Mouse (Mus musculus): Measurements from ENCODE around the gene Cap2. TPM values are rescaled to one million over a fixed set of nuclear protein-coding genes. Genes with fewer than 3 reads are reported as not detected.

Gene Cap2
- polyA plus RNA-seq, 1 experiment from 2014 or later: 3.5 TPM

DNA sequence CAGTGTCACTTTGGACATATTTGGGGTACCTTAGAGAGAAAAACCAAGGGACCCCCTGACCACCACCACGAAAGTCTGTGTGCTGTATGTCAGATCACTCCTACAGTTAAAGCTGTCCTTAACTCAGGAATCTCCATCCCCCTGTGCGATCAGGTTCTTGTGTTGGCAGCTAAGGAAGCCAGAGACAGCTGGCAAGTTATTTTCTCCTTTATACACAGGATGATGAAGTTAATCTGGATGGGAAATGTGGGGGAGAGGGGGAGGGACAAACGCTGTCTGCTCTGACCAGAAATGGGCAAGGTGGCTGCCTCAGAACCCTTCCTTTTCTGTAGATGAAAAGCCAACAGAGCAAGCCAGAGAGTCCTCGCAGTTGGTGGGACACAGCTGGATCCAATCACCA lies 11.0 kb upstream of the Cap2 start:
- Histone ChIP-seq H3K36me3 (ENCODE audit: control insufficient read depth, insufficient read depth, low read length) (no peaks in the 10 kb centered on the region), H3K4me3 (ENCODE audit: low read depth, low read length) (no peak overlapping the region), H3K4me1 (replicated peaks; ENCODE audit: control insufficient read depth, insufficient read depth, low read length) (no peaks in the 10 kb centered on the region), H3K4me2 (no peak overlapping the region), H3K9me3 (ENCODE audit: control insufficient read depth, low read length) (no peaks in the 10 kb centered on the region), H3K27ac (ENCODE audit: low read depth, low read length) (no peak overlapping the region), H3K9ac (ENCODE audit: low read depth, low read length) (no peak overlapping the region), H3K27me3 (replicated peaks; ENCODE audit: control insufficient read depth, insufficient read depth, low read length) (no peaks in the 10 kb centered on the region)
- WGBS: 57% methylated on average over 4 of the region's 4 CpGs
- DNase-seq (ENCODE audit: low spot score) (no peak), ATAC-seq (replicated peaks; ENCODE audit: low FRiP score) (no peak)

- Histone ChIP-seq H3K9ac (ENCODE audit: low read depth, low read length) (peak overlapping the region; percentile 41), H3K4me3 (ENCODE audit: low read depth, low read length) (peak overlapping the region; percentile 59), H3K4me2 (peak overlapping the region; percentile 86), H3K27me3 (replicated peaks; ENCODE audit: control insufficient read depth, insufficient read depth, low read length) (peaks cover 6% of the 10 kb centered on the region), H3K27ac (ENCODE audit: low read depth, low read length) (no peak overlapping the region), H3K9me3 (ENCODE audit: control insufficient read depth, low read length) (no peaks in the 10 kb centered on the region), H3K4me1 (replicated peaks; ENCODE audit: control insufficient read depth, insufficient read depth, low read length) (peaks cover 3% of the 10 kb centered on the region; the same call in 1 of the 2 replicates), H3K36me3 (ENCODE audit: control insufficient read depth, insufficient read depth, low read length) (no peaks in the 10 kb centered on the region)
- 8% methylated on average over 20 of the region's 20 CpGs for WGBS
- DNase-seq (ENCODE audit: low spot score): peak; percentile 46
- peak; percentile 39 for ATAC-seq (replicated peaks; ENCODE audit: low FRiP score)
Observed at GRCm38 (mm10) chr13:46502390-46502891, 793 bp downstream of the Cap2 start.

DNA sequence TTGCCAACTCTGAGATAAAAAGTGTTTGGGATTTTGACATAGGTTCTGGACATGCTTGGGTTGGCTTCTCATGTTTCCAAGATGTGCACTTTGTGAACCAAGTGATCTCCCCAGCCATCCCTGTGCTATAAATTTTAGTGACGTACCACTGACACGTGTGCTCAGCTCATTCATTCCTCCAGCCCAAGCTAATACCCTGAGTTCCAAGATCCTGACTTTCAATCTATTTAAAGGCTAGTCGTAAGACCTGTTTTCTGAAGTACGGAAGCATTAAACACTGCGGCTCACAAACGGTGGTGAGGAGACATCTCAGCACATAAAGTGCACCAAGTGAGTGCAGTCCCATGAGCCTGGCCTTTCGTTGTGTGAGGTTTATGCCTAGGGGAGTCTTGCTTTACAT lies 6.3 kb downstream of the Cap2 start:
- Histone ChIP-seq H3K27me3 (replicated peaks; ENCODE audit: control insufficient read depth, insufficient read depth, low read length) (no peaks in the 10 kb centered on the region; the same call in 1 of the 2 replicates), H3K4me3 (ENCODE audit: low read depth, low read length) (no peak overlapping the region), H3K4me1 (replicated peaks; ENCODE audit: control insufficient read depth, insufficient read depth, low read length) (no peaks in the 10 kb centered on the region), H3K9ac (ENCODE audit: low read depth, low read length) (no peak overlapping the region), H3K4me2 (no peak overlapping the region), H3K9me3 (ENCODE audit: control insufficient read depth, low read length) (peaks cover 3% of the 10 kb centered on the region; the same call in 1 of the 2 replicates), H3K36me3 (ENCODE audit: control insufficient read depth, insufficient read depth, low read length) (no peaks in the 10 kb centered on the region), H3K27ac (ENCODE audit: low read depth, low read length) (no peak overlapping the region)
- 83% methylated on average over 7 of the region's 7 CpGs for WGBS
- DNase-seq (ENCODE audit: low spot score) (no peak), ATAC-seq (replicated peaks; ENCODE audit: low FRiP score) (no peak)

DNA sequence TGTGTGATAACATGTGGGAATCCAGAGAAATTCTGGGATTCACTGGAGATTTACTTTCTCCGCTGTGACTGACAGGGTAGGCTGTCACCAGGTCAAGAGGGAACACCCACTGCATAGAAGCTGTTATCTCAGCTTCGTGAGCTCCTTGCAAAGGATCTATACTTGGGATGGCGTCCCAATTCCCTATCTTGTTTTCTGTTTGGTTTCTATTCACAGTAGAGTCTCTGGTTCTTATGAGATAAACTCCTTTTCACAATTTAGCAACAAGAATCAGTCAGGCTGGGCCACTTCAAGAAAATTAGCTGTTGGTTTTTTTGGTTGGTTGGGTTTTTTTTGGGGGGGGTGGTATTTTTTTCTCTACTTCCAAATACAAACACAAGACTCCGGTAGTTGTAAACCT lies 7.2 kb downstream of the Cap2 start:
- no peaks in the 10 kb centered on the region for H3K36me3 ChIP-seq (ENCODE audit: control insufficient read depth, insufficient read depth, low read length)
- DNase-seq (ENCODE audit: low spot score): no peak
- ATAC-seq (replicated peaks; ENCODE audit: low FRiP score): no peak
- 49% methylated on average over 4 of the region's 4 CpGs for WGBS
- peaks cover 3% of the 10 kb centered on the region; the same call in 1 of the 2 replicates for H3K9me3 ChIP-seq (ENCODE audit: control insufficient read depth, low read length)
- H3K27me3 ChIP-seq (replicated peaks; ENCODE audit: control insufficient read depth, insufficient read depth, low read length): no peaks in the 10 kb centered on the region
- no peak overlapping the region for H3K27ac ChIP-seq (ENCODE audit: low read depth, low read length)
- no peak overlapping the region for H3K4me3 ChIP-seq (ENCODE audit: low read depth, low read length)
- H3K9ac ChIP-seq (ENCODE audit: low read depth, low read length): no peak overlapping the region
- no peak overlapping the region for H3K4me2 ChIP-seq
- no peaks in the 10 kb centered on the region for H3K4me1 ChIP-seq (replicated peaks; ENCODE audit: control insufficient read depth, insufficient read depth, low read length)

DNA sequence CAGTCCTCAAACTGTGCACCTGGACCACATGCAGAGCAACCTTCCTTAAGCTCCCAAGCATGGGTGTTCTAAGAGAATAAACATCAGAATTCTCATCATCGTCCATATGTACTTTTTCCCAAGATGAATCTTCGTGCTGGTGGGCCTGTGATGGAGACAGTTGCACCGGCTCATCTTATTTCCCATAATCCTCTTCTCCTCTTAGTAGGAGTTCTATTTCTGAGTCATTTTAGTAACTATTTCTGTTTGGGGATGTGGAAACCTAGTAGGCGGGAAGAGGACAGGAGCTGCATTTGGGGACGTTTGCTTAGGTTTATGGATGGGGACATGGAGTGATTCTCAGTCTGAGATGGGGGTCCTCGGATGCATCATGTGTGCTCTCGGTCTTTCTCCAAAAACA lies 8.8 kb downstream of the Cap2 start:
- 89% methylated on average over 7 of the region's 7 CpGs for WGBS

DNA sequence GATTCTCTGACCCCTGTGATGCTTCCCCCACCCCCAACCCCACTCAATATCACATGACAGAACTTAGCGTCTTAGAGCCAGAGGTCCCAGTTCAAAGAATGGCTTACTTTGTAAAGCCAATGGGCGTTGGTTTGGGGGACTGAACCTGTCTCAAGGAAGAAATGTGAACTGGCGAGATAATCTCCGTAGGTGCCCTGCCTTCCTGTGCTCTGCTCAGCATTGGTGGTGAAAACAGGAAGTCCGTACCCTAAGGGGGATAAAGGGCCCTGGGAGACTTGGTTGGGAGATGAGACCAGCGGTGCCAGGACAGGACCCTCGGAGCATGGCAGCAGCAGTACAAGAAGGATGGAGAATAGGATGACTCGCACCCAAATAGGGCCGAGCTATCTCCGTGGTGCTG lies 12.8 kb downstream of the Cap2 start:
- peaks cover 3% of the 10 kb centered on the region; the same call in 1 of the 2 replicates for H3K9me3 ChIP-seq (ENCODE audit: control insufficient read depth, low read length)
- ATAC-seq (replicated peaks; ENCODE audit: low FRiP score) (no peak), DNase-seq (ENCODE audit: low spot score) (no peak)
- 0 out of 2 replicates have a peak, but pooled peaks cover 2% of the 10 kb centered on the region for H3K4me1 ChIP-seq (replicated peaks; ENCODE audit: control insufficient read depth, insufficient read depth, low read length)
- H3K36me3 ChIP-seq (ENCODE audit: control insufficient read depth, insufficient read depth, low read length): no peaks in the 10 kb centered on the region
- 67% methylated on average over 10 of the region's 10 CpGs for WGBS
- H3K27me3 ChIP-seq (replicated peaks; ENCODE audit: control insufficient read depth, insufficient read depth, low read length): no peaks in the 10 kb centered on the region
- no peak overlapping the region for H3K27ac ChIP-seq (ENCODE audit: low read depth, low read length)
- no peak overlapping the region for H3K4me3 ChIP-seq (ENCODE audit: low read depth, low read length)
- no peak overlapping the region for H3K9ac ChIP-seq (ENCODE audit: low read depth, low read length)
- no peak overlapping the region for H3K4me2 ChIP-seq

More for the DNA sequence above, 8.8 kb downstream of the Cap2 start:
- H3K27ac ChIP-seq (ENCODE audit: low read depth, low read length): no peak overlapping the region
- no peaks in the 10 kb centered on the region for H3K27me3 ChIP-seq (replicated peaks; ENCODE audit: control insufficient read depth, insufficient read depth, low read length)
- no peak for ATAC-seq (replicated peaks; ENCODE audit: low FRiP score)
- 0 out of 2 replicates have a peak, but pooled peaks cover 2% of the 10 kb centered on the region for H3K4me1 ChIP-seq (replicated peaks; ENCODE audit: control insufficient read depth, insufficient read depth, low read length)
- no peaks in the 10 kb centered on the region for H3K36me3 ChIP-seq (ENCODE audit: control insufficient read depth, insufficient read depth, low read length)
- no peak overlapping the region for H3K4me2 ChIP-seq
- H3K4me3 ChIP-seq (ENCODE audit: low read depth, low read length): no peak overlapping the region
- no peak overlapping the region for H3K9ac ChIP-seq (ENCODE audit: low read depth, low read length)
- H3K9me3 ChIP-seq (ENCODE audit: control insufficient read depth, low read length): peaks cover 3% of the 10 kb centered on the region; the same call in 1 of the 2 replicates
- no peak for DNase-seq (ENCODE audit: low spot score)

DNA sequence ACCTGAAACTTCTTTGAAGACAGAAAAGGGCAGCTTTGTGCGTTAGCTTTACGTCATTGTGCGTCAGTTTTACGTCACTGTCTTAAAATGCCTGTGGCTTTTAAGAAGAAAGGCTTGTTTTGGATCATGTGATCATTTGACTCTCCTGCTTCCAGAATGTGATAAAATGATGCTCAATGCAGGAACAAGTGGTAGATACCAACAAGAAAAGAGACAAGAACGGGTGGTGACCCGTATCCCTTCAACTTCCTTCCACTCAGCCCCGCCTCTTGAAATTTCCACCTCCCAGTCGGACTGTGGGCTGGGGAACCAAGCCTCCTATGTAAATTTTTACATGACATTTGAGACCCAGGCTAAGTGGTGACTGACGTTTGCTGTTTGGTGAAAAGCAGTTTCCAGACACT lies 13.5 kb downstream of the Cap2 start:
- Histone ChIP-seq H3K9me3 (ENCODE audit: control insufficient read depth, low read length) (peaks cover 3% of the 10 kb centered on the region; the same call in 1 of the 2 replicates), H3K27me3 (replicated peaks; ENCODE audit: control insufficient read depth, insufficient read depth, low read length) (no peaks in the 10 kb centered on the region), H3K4me1 (replicated peaks; ENCODE audit: control insufficient read depth, insufficient read depth, low read length) (0 out of 2 replicates have a peak, but pooled peaks cover 2% of the 10 kb centered on the region), H3K4me3 (ENCODE audit: low read depth, low read length) (no peak overlapping the region), H3K36me3 (ENCODE audit: control insufficient read depth, insufficient read depth, low read length) (no peaks in the 10 kb centered on the region), H3K9ac (ENCODE audit: low read depth, low read length) (no peak overlapping the region), H3K4me2 (no peak overlapping the region), H3K27ac (ENCODE audit: low read depth, low read length) (no peak overlapping the region)
- WGBS: 73% methylated on average over 9 of the region's 9 CpGs
- DNase-seq (ENCODE audit: low spot score): no peak
- no peak for ATAC-seq (replicated peaks; ENCODE audit: low FRiP score)

DNA sequence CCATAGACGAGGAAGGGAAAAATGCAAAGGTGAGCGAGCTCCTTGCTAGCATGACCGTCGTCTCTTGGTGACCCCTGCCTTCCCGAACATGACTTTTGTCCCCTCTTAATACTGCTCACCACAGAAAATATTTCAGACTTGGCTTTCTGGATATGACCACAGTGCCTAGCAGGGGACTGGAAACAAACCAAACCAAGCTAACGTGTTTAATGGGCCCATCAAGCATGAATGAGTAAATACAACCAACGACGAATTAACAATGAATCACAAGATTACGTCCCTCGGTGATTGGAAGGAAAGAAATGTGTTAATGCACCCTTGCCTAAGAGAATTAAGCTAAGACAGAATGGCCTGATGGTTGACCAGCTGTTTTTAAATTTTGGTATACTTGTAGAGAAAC lies 13.9 kb downstream of the Cap2 start:
- DNase-seq (ENCODE audit: low spot score) (no peak), ATAC-seq (replicated peaks; ENCODE audit: low FRiP score) (no peak)
- no peak overlapping the region for H3K4me2 ChIP-seq
- no peak overlapping the region for H3K9ac ChIP-seq (ENCODE audit: low read depth, low read length)
- 0 out of 2 replicates have a peak, but pooled peaks cover 2% of the 10 kb centered on the region for H3K4me1 ChIP-seq (replicated peaks; ENCODE audit: control insufficient read depth, insufficient read depth, low read length)
- H3K27ac ChIP-seq (ENCODE audit: low read depth, low read length): no peak overlapping the region
- H3K36me3 ChIP-seq (ENCODE audit: control insufficient read depth, insufficient read depth, low read length): no peaks in the 10 kb centered on the region
- 91% methylated on average over 10 of the region's 10 CpGs for WGBS
- H3K4me3 ChIP-seq (ENCODE audit: low read depth, low read length): no peak overlapping the region
- no peaks in the 10 kb centered on the region for H3K27me3 ChIP-seq (replicated peaks; ENCODE audit: control insufficient read depth, insufficient read depth, low read length)
- H3K9me3 ChIP-seq (ENCODE audit: control insufficient read depth, low read length): peaks cover 3% of the 10 kb centered on the region; the same call in 1 of the 2 replicates

- H3K4me3 ChIP-seq (ENCODE audit: low read depth, low read length): no peak overlapping the region
- ATAC-seq (replicated peaks; ENCODE audit: low FRiP score) (no peak), DNase-seq (ENCODE audit: low spot score) (no peak)
- H3K9ac ChIP-seq (ENCODE audit: low read depth, low read length): no peak overlapping the region
- WGBS: 62% methylated on average over 7 of the region's 7 CpGs
- 0 out of 2 replicates have a peak, but pooled peaks cover 2% of the 10 kb centered on the region for H3K4me1 ChIP-seq (replicated peaks; ENCODE audit: control insufficient read depth, insufficient read depth, low read length)
- no peaks in the 10 kb centered on the region for H3K36me3 ChIP-seq (ENCODE audit: control insufficient read depth, insufficient read depth, low read length)
- peaks cover 3% of the 10 kb centered on the region; the same call in 1 of the 2 replicates for H3K9me3 ChIP-seq (ENCODE audit: control insufficient read depth, low read length)
- no peaks in the 10 kb centered on the region for H3K27me3 ChIP-seq (replicated peaks; ENCODE audit: control insufficient read depth, insufficient read depth, low read length)
- H3K4me2 ChIP-seq: no peak overlapping the region
- H3K27ac ChIP-seq (ENCODE audit: low read depth, low read length): no peak overlapping the region
Observed at GRCm38 (mm10) chr13:46516183-46516582, 14.5 kb downstream of the Cap2 start.
